Mouse (Mus musculus) stomach, postnatal 0 days (tissue): Measurements from ENCODE around the gene Spryd3.

Experiments
- CTCF ChIP-seq: IDR thresholded peaks from 2 replicates; pipeline ENCODE4 v1.5.1; 2016; ENCODE audit warnings: antibody characterized with exemption, low read depth, mild to moderate bottlenecking, moderate library complexity
- EP300 ChIP-seq: optimal IDR thresholded peaks from 2 replicates; pipeline ENCODE3; 2016; ENCODE audit warnings: antibody characterized with exemption

GRCm38 (mm10) chr15:102074070-102074731 is 61.8 kb downstream of the Spryd3 start:
- TF ChIP-seq CTCF: no peak
- TF ChIP-seq EP300: peak; percentile 81
